Mouse (Mus musculus) kidney, embryonic 14.5 days (tissue): ENCODE results near the gene Rbck1. TPM values are rescaled to one million over a fixed set of nuclear protein-coding genes. Genes with fewer than 3 reads are reported as not detected.

Source experiments
- polyA plus RNA-seq: library from polyadenylated mRNA; unstranded; fragments of >200 nt; fragmentation: Nextera tagmentation; extraction: Ambion mirVana; gene quantifications from 2 replicates; pipeline ENCODE4 v1.2.1, GENCODE M21; 2014

Gene Rbck1
- polyA plus RNA-seq, 1 experiment from 2014 or later = 87.1 TPM

Other genes starting within 250 kb of the Rbck1 start
- 4.7 and 9.5 TPM in 2 replicates for gene Srxn1, start 227.1 kb downstream of the Rbck1 start, polyA plus RNA-seq
- gene Tcf15, start 189.1 kb downstream of the Rbck1 start, polyA plus RNA-seq = 18.2 and 19.2 TPM in 2 replicates
- gene Csnk2a1, start 105.8 kb downstream of the Rbck1 start, polyA plus RNA-seq = 136 and 149 TPM in 2 replicates
- gene Tbc1d20, start 38.8 kb downstream of the Rbck1 start, polyA plus RNA-seq = 19.4 and 37.4 TPM in 2 replicates
- 0.57 and 0.61 TPM in 2 replicates for gene Trib3, start 11.4 kb upstream of the Rbck1 start, polyA plus RNA-seq
- gene Nrsn2, start 44.0 kb upstream of the Rbck1 start, polyA plus RNA-seq = 1.7 and 2.4 TPM in 2 replicates
- gene Sox12, start 65.4 kb upstream of the Rbck1 start, polyA plus RNA-seq = 22.3 and 25.3 TPM in 2 replicates
- 51.1 and 62.2 TPM in 2 replicates for gene Zcchc3, start 82.4 kb upstream of the Rbck1 start, polyA plus RNA-seq
- gene 6820408C15Rik, start 82.9 kb upstream of the Rbck1 start, polyA plus RNA-seq = 0.37 TPM in 2 replicates
- not detected in 2 replicates for gene Defb23, start 132.0 kb upstream of the Rbck1 start, polyA plus RNA-seq
- gene Defb20, start 144.4 kb upstream of the Rbck1 start, polyA plus RNA-seq = not detected in 2 replicates
- gene Defb22, start 157.5 kb upstream of the Rbck1 start, polyA plus RNA-seq = not detected in 2 replicates
- not detected in 2 replicates for gene Defb26, start 179.0 kb upstream of the Rbck1 start, polyA plus RNA-seq
- gene Defb28, start 185.6 kb upstream of the Rbck1 start, polyA plus RNA-seq = 0.80 TPM in 1 of 2 replicates, not detected in the other
- gene Defb29, start 207.4 kb upstream of the Rbck1 start, polyA plus RNA-seq = 0.66 TPM in 1 of 2 replicates, not detected in the other
- gene Gm17416, start 236.7 kb upstream of the Rbck1 start, polyA plus RNA-seq = not detected in 2 replicates
- gene Defb21, start 240.1 kb upstream of the Rbck1 start, polyA plus RNA-seq = not detected in 2 replicates
- gene Defb19, start 247.7 kb upstream of the Rbck1 start, polyA plus RNA-seq = not detected in 2 replicates